8 mouse cellular contexts compared by ENCODE assay signal in the genomic region with DNA sequence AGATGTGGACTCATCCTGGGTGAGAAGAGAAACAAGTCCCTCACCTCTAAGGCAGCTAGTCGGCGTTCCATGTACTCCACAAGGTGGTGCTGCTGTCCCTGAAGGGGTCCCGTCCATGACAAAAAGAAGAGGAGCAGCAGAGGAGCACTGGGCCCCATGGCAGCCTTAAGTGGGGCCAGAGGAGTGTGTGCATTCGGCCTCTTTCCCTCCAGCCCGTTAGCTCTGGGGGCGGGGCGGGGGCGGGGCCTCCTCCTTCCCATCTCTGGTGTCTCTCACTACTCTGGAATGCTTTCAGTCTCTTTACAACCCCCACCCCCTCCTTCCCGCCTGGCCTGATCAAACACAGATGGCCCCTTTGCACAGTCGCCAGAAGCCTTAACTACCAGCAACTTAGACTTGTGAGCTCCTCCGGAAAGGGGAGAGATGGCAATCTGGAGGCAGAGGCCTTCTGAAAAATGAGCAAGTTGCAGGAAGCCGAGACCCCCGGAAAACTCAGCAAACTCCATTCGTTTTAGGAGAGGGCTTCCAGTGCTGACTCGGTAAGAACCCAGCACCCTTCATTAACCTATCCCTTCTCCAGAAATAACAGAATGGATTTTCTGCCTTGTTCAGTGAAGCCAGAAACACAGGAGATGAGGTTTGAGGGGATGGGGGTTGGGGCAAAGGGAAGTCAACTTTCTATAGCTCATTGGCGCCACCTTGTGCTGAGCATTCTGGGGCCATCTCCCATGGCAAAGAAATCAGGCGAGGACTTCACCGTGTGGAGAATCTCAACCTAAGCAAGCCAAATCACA. TPM values are rescaled to one million over a fixed set of nuclear protein-coding genes. Genes with fewer than 3 reads are reported as not detected.
DNase-seq lines count a peak whose midpoint lies in the region; ATAC-seq and TF ChIP-seq lines count a peak whose summit lies in the region.

A gene (minus strand): TSS at position 224 of the 794 bp plus-strand sequence.

- DNase-seq in G1E (ENCODE audit: low spot score): peak; percentile 47
- peak; percentile 82 for DNase-seq in cerebellum, adult 11-12 months
- peak; percentile 89 to 95 for DNase-seq in heart, postnatal 14 days
- peak; percentile 94 for DNase-seq in layer of hippocampus, adult 11-12 months (ENCODE audit: low spot score)
- peak; percentile 86 for DNase-seq in liver, postnatal 0 days

- peak within 1 kb of the TSS; percentile 20; the same call in 1 of the 2 replicates for H3K9ac ChIP-seq in forebrain, embryonic 15.5 days (replicated peaks)
- peak within 1 kb of the TSS; percentile 30 for H3K9ac ChIP-seq in liver, postnatal 0 days (replicated peaks)
- H3K9ac ChIP-seq in neural tube, embryonic 14.5 days (replicated peaks; ENCODE audit: low read depth, low read length): 0 out of 2 replicates have a peak within 1 kb of the TSS, but pooled peaks have one; percentile 8

- WGBS in forebrain, embryonic 15.5 days: under 1% methylated on average over 18 of the region's 18 CpGs
- WGBS in liver, postnatal 0 days (ENCODE audit: insufficient replicate concordance): under 1% methylated on average over 18 of the region's 18 CpGs
- WGBS in neural tube, embryonic 14.5 days: 1% methylated on average over 18 of the region's 18 CpGs

- ATAC-seq in G1E (ENCODE audit: extremely low read depth, insufficient number of reproducible peaks, low FRiP score, poor library complexity, severe bottlenecking): no peak; the same call in 1 of the 2 replicates
- ATAC-seq in forebrain, embryonic 15.5 days (replicated peaks): peak; percentile 62
- ATAC-seq in liver, postnatal 0 days: peak; percentile 78
- peak; percentile 77 for ATAC-seq in neural tube, embryonic 14.5 days (ENCODE audit: low read depth)

- TF ChIP-seq CTCF in G1E (IDR thresholded peaks at IDR 0.05; ENCODE audit: low read depth, low read length): peak; percentile 42; the same call in 1 of the 2 replicates
- TF ChIP-seq CTCF in liver, postnatal 0 days (IDR thresholded peaks at IDR 0.05; ENCODE audit: low read depth): peak; percentile 86
- peak; percentile 70; the same call in 1 of the 2 replicates for TF ChIP-seq CTCF in testis, adult 2 months (IDR thresholded peaks at IDR 0.05; ENCODE audit: control insufficient read depth, insufficient read depth, insufficient replicate concordance, low read depth, low read length)

- TF ChIP-seq POLR2A in testis, adult 2 months (IDR thresholded peaks at IDR 0.05; ENCODE audit: control insufficient read depth, low read depth, low read length): peak; percentile 42; the same call in 1 of the 2 replicates

- peaks cover 59% of the 10 kb centered on the region for H3K36me3 ChIP-seq in G1E (replicated peaks)
- peaks cover 8% of the 10 kb centered on the region for H3K36me3 ChIP-seq in forebrain, embryonic 15.5 days
- peaks cover 30% of the 10 kb centered on the region for H3K36me3 ChIP-seq in liver, postnatal 0 days (replicated peaks; ENCODE audit: insufficient read depth, low read length)
- H3K36me3 ChIP-seq in neural tube, embryonic 14.5 days (ENCODE audit: control insufficient read depth, insufficient read depth, low read length): peaks cover 1% of the 10 kb centered on the region; the same call in 1 of the 2 replicates
- no peaks in the 10 kb centered on the region for H3K36me3 ChIP-seq in testis, adult 2 months (ENCODE audit: control insufficient read depth, insufficient read depth, low read length)

- no peak within 1 kb of the TSS; the same call in 1 of the 2 replicates for H3K4me3 ChIP-seq in G1E (ENCODE audit: low read depth, low read length)
- H3K4me3 ChIP-seq in forebrain, embryonic 15.5 days: peak within 1 kb of the TSS; percentile 14
- peak within 1 kb of the TSS; percentile 28 for H3K4me3 ChIP-seq in liver, postnatal 0 days (ENCODE audit: low read depth, low read length)
- H3K4me3 ChIP-seq in neural tube, embryonic 14.5 days (ENCODE audit: low read depth, low read length): no peak within 1 kb of the TSS; the same call in 1 of the 2 replicates
- peak within 1 kb of the TSS; percentile 56 for H3K4me3 ChIP-seq in testis, adult 2 months (ENCODE audit: control insufficient read depth, low read depth, low read length)

- H3K9me3 ChIP-seq in G1E (replicated peaks): no peaks in the 10 kb centered on the region
- no peaks in the 10 kb centered on the region for H3K9me3 ChIP-seq in forebrain, embryonic 15.5 days
- no peaks in the 10 kb centered on the region for H3K9me3 ChIP-seq in liver, postnatal 0 days (ENCODE audit: low read length)
- H3K9me3 ChIP-seq in neural tube, embryonic 14.5 days (ENCODE audit: control insufficient read depth, low read length): no peaks in the 10 kb centered on the region

- intact Hi-C loops in heart, postnatal 14 days (cut with DNase I): loop anchor here (1.0 to 5.0 kb wide), 5 partner anchors 53 to 345 kb away; a partner anchor contains a TSS

- peak within 1 kb of the TSS; percentile 83 for H3K27ac ChIP-seq in forebrain, embryonic 15.5 days (replicated peaks)
- H3K27ac ChIP-seq in liver, postnatal 0 days (ENCODE audit: low read depth): peak within 1 kb of the TSS; percentile 60
- peak within 1 kb of the TSS; percentile 60 for H3K27ac ChIP-seq in neural tube, embryonic 14.5 days (ENCODE audit: low read depth, low read length)
- peak within 1 kb of the TSS; percentile 54 for H3K27ac ChIP-seq in testis, adult 2 months (ENCODE audit: control insufficient read depth, insufficient read depth, low read depth, low read length)

- peak within 1 kb of the TSS; percentile 39 for H3K4me2 ChIP-seq in forebrain, embryonic 15.5 days (replicated peaks)
- H3K4me2 ChIP-seq in liver, postnatal 0 days (ENCODE audit: low read depth, low read length): peak within 1 kb of the TSS; percentile 74
- peak within 1 kb of the TSS; percentile 45 for H3K4me2 ChIP-seq in neural tube, embryonic 14.5 days (ENCODE audit: low read depth, low read length)

- peaks cover 11% of the 10 kb centered on the region; the same call in 1 of the 2 replicates for H3K27me3 ChIP-seq in G1E (ENCODE audit: insufficient read depth, low read length)
- no peaks in the 10 kb centered on the region for H3K27me3 ChIP-seq in forebrain, embryonic 15.5 days
- H3K27me3 ChIP-seq in liver, postnatal 0 days (ENCODE audit: insufficient read depth, low read length): no peaks in the 10 kb centered on the region
- no peaks in the 10 kb centered on the region for H3K27me3 ChIP-seq in neural tube, embryonic 14.5 days (ENCODE audit: control insufficient read depth, insufficient read depth, low read length)
- no peaks in the 10 kb centered on the region for H3K27me3 ChIP-seq in testis, adult 2 months (ENCODE audit: control insufficient read depth, insufficient read depth, low read length)

- TF ChIP-seq EP300 in liver, postnatal 0 days (IDR thresholded peaks at IDR 0.05; ENCODE audit: low read depth): no peak

- peaks cover 16% of the 10 kb centered on the region for H3K4me1 ChIP-seq in G1E (ENCODE audit: insufficient read depth, low read depth, low read length)
- peaks cover 55% of the 10 kb centered on the region for H3K4me1 ChIP-seq in forebrain, embryonic 15.5 days
- H3K4me1 ChIP-seq in liver, postnatal 0 days (ENCODE audit: insufficient read depth): peaks cover 11% of the 10 kb centered on the region
- H3K4me1 ChIP-seq in neural tube, embryonic 14.5 days (ENCODE audit: control insufficient read depth, insufficient read depth, low read length): peaks cover 25% of the 10 kb centered on the region
- peaks cover 5% of the 10 kb centered on the region for H3K4me1 ChIP-seq in testis, adult 2 months (ENCODE audit: control insufficient read depth, insufficient read depth, low read length)

RNA-seq across cellular contexts. Expression of the gene that starts here (rescaled TPM):
- total RNA-seq in G1E (2014; fragmentation: Nextera tagmentation) (0.75 TPM in 1 of 2 replicates, not detected in the other), G1E (2017) (0.46 and 0.60 TPM in 2 replicates)
- not detected in 2 replicates for polyA plus RNA-seq in G1E (2012)
- polyA plus RNA-seq in forebrain, embryonic 15.5 days (2015; fragmentation: Nextera tagmentation; extraction: Ambion mirVana): 5.1 and 5.3 TPM in 2 replicates
- 1 to 10 TPM; 4.8 to 5.3 TPM for total RNA-seq in heart, postnatal 14 days (2021)
- 2.6 TPM in 2 replicates for polyA plus RNA-seq in liver, postnatal 0 days (2015; fragmentation: Nextera tagmentation; extraction: Ambion mirVana)
- 3.3 and 15.7 TPM in 2 replicates for polyA plus RNA-seq in neural tube, embryonic 14.5 days (2014; fragmentation: Nextera tagmentation; extraction: Ambion mirVana)
- polyA plus RNA-seq in testis, adult 2 months (2012; rRNA removed): 4.1 and 4.5 TPM in 2 replicates

Comparison
In these comparisons a context has a peak if more than half of its experiments do, and no peak if none do; other contexts are left out.
1. Peak in DNase-seq in G1E; RNA of the gene not detected or under 1 TPM.
2. H3K4me3 ChIP-seq: peak in forebrain, embryonic 15.5 days (single experiment), liver, postnatal 0 days (single experiment) and testis, adult 2 months (single experiment); none in G1E (single experiment) and neural tube, embryonic 14.5 days (single experiment).
3. Peak in every context shown above with its lines, with median percentiles within 50 percentile points of each other: DNase-seq, CTCF ChIP-seq, H3K27ac ChIP-seq, H3K4me2 ChIP-seq and H3K9ac ChIP-seq.